13 mouse cellular contexts compared by ENCODE assay signal in the genomic region with DNA sequence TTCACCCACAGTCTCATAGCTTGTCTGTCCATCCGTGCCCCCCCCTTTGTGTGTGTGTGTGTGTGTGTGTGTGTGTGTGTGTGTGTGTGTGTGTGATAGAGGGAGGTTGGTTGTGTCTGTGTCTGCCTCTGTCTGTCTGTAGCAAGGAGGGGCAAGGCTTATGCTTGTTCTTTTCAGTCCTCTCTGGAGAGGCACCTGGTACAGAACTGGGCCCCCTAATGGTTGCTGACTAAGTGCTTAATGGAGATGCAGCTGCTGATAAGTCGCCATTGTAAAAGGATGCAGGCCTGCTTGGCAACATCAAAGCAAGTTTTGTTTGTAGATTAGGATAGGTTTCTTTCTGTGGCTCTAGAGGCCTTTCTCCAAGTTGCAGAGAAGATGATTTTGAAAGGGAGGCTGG.
DNase-seq lines count a peak whose midpoint lies in the region; ATAC-seq and TF ChIP-seq lines count a peak whose summit lies in the region.
"Had no signal": no experiment of that assay in that cellular context is flagged by ENCODE, and none has a peak within 500 bp of the region (broad histone marks: within the 10 kb centered on the region; RNA-seq: fewer than 3 reads in every experiment).

No protein-coding gene starts in this region.

- H3K9me3 ChIP-seq in heart, embryonic 11.5 days (replicated peaks; ENCODE audit: control insufficient read depth, low read length): no peaks in the 10 kb centered on the region
- no peaks in the 10 kb centered on the region for H3K9me3 ChIP-seq in midbrain, embryonic 10.5 days (replicated peaks)
- no peaks in the 10 kb centered on the region for H3K9me3 ChIP-seq in midbrain, embryonic 16.5 days (replicated peaks; ENCODE audit: control insufficient read depth, low read length, poor library complexity, severe bottlenecking)
- H3K9me3 ChIP-seq in intestine, embryonic 16.5 days (ENCODE audit: control insufficient read depth, low read length): no peaks in the 10 kb centered on the region
- H3K9me3 ChIP-seq in stomach, postnatal 0 days (ENCODE audit: control insufficient read depth, low read length): no peaks in the 10 kb centered on the region
- no peaks in the 10 kb centered on the region for H3K9me3 ChIP-seq in kidney, embryonic 15.5 days (replicated peaks)
- H3K9me3 ChIP-seq: embryonic facial prominence, embryonic 12.5 days; liver, embryonic 12.5 days; megakaryocyte, embryonic 14.5 days had no signal

- H3K4me2 ChIP-seq in heart, embryonic 11.5 days: no peak overlapping the region
- no peak overlapping the region for H3K4me2 ChIP-seq in midbrain, embryonic 16.5 days (ENCODE audit: low read length)
- no peak overlapping the region for H3K4me2 ChIP-seq in intestine, embryonic 16.5 days (ENCODE audit: low read depth, low read length)
- no peak overlapping the region for H3K4me2 ChIP-seq in stomach, postnatal 0 days (replicated peaks; ENCODE audit: low read depth)
- no peak overlapping the region for H3K4me2 ChIP-seq in kidney, embryonic 15.5 days
- H3K4me2 ChIP-seq: embryonic facial prominence, embryonic 12.5 days; liver, embryonic 12.5 days had no signal

- no peak for TF ChIP-seq EP300 in stomach, postnatal 0 days (optimal IDR thresholded peaks at IDR 0.05)

- H3K9ac ChIP-seq in heart, embryonic 11.5 days (ENCODE audit: low read depth, low read length): 0 out of 2 replicates have a peak overlapping the region, but pooled peaks have one; percentile 23
- no peak overlapping the region for H3K9ac ChIP-seq in midbrain, embryonic 16.5 days (ENCODE audit: low read depth, low read length)
- H3K9ac ChIP-seq in intestine, embryonic 16.5 days (ENCODE audit: low read depth, low read length): no peak overlapping the region
- H3K9ac ChIP-seq in stomach, postnatal 0 days (ENCODE audit: low read length): no peak overlapping the region
- no peak overlapping the region for H3K9ac ChIP-seq in kidney, embryonic 15.5 days
- H3K9ac ChIP-seq: embryonic facial prominence, embryonic 12.5 days; liver, embryonic 12.5 days had no signal

- no peaks in the 10 kb centered on the region for H3K36me3 ChIP-seq in heart, embryonic 11.5 days (ENCODE audit: control insufficient read depth, insufficient read depth, low read length)
- no peaks in the 10 kb centered on the region for H3K36me3 ChIP-seq in midbrain, embryonic 10.5 days
- no peaks in the 10 kb centered on the region for H3K36me3 ChIP-seq in midbrain, embryonic 16.5 days (ENCODE audit: control insufficient read depth, insufficient read depth, low read length)
- H3K36me3 ChIP-seq in intestine, embryonic 16.5 days (ENCODE audit: control insufficient read depth, insufficient read depth, low read length): no peaks in the 10 kb centered on the region
- H3K36me3 ChIP-seq in stomach, postnatal 0 days (ENCODE audit: control insufficient read depth, insufficient read depth, low read length): no peaks in the 10 kb centered on the region
- no peaks in the 10 kb centered on the region for H3K36me3 ChIP-seq in kidney, embryonic 15.5 days
- H3K36me3 ChIP-seq: embryonic facial prominence, embryonic 12.5 days; G1E; liver, embryonic 12.5 days had no signal

- WGBS in heart, embryonic 11.5 days (ENCODE audit: insufficient replicate concordance): 17% methylated on average over 2 of the region's 2 CpGs
- 13% methylated on average over 2 of the region's 2 CpGs for WGBS in midbrain, embryonic 10.5 days
- 2% methylated on average over 2 of the region's 2 CpGs for WGBS in midbrain, embryonic 16.5 days
- 17% methylated on average over 2 of the region's 2 CpGs for WGBS in intestine, embryonic 16.5 days
- WGBS in stomach, postnatal 0 days: 16% methylated on average over 2 of the region's 2 CpGs
- WGBS in kidney, embryonic 15.5 days: 30% methylated on average over 2 of the region's 2 CpGs

- H3K27ac ChIP-seq in heart, embryonic 11.5 days (ENCODE audit: low read depth, low read length): peak overlapping the region; percentile 70
- peak overlapping the region; percentile 60 for H3K27ac ChIP-seq in midbrain, embryonic 10.5 days (replicated peaks)
- H3K27ac ChIP-seq in midbrain, embryonic 16.5 days (ENCODE audit: low read length): no peak overlapping the region
- H3K27ac ChIP-seq in intestine, embryonic 16.5 days (ENCODE audit: low read length): no peak overlapping the region
- H3K27ac ChIP-seq in stomach, postnatal 0 days (replicated peaks): no peak overlapping the region
- no peak overlapping the region for H3K27ac ChIP-seq in kidney, embryonic 15.5 days
- H3K27ac ChIP-seq: embryonic facial prominence, embryonic 12.5 days; liver, embryonic 12.5 days had no signal

- no peak for ATAC-seq in heart, embryonic 11.5 days (replicated peaks; ENCODE audit: insufficient number of reproducible peaks, low FRiP score, low TSS enrichment)
- no peak for ATAC-seq in midbrain, embryonic 16.5 days
- peak; percentile 37; the same call in 1 of the 2 replicates for ATAC-seq in intestine, embryonic 16.5 days
- no peak for ATAC-seq in stomach, postnatal 0 days (ENCODE audit: low FRiP score, low TSS enrichment)
- ATAC-seq in kidney, embryonic 15.5 days (replicated peaks; ENCODE audit: low FRiP score): no peak
- ATAC-seq: liver, embryonic 12.5 days had no signal

- peaks cover 54% of the 10 kb centered on the region for H3K4me1 ChIP-seq in heart, embryonic 11.5 days (ENCODE audit: control insufficient read depth, insufficient read depth, low read length)
- peaks cover 41% of the 10 kb centered on the region for H3K4me1 ChIP-seq in midbrain, embryonic 10.5 days
- H3K4me1 ChIP-seq in midbrain, embryonic 16.5 days (ENCODE audit: control insufficient read depth, insufficient read depth, low read length): peaks cover 6% of the 10 kb centered on the region
- peaks cover 9% of the 10 kb centered on the region for H3K4me1 ChIP-seq in intestine, embryonic 16.5 days (ENCODE audit: control insufficient read depth, insufficient read depth, low read length)
- H3K4me1 ChIP-seq in stomach, postnatal 0 days (replicated peaks; ENCODE audit: control insufficient read depth, insufficient read depth): peaks cover 3% of the 10 kb centered on the region
- peaks cover 36% of the 10 kb centered on the region for H3K4me1 ChIP-seq in kidney, embryonic 15.5 days
- H3K4me1 ChIP-seq: liver, embryonic 12.5 days; megakaryocyte, embryonic 14.5 days had no signal

- TF ChIP-seq CTCF in stomach, postnatal 0 days (IDR thresholded peaks at IDR 0.05; ENCODE audit: low read depth): peak; percentile 21; the same call in 1 of the 2 replicates

- no peak overlapping the region for H3K4me3 ChIP-seq in heart, embryonic 11.5 days (ENCODE audit: low read depth, low read length)
- no peak overlapping the region for H3K4me3 ChIP-seq in midbrain, embryonic 10.5 days
- no peak overlapping the region for H3K4me3 ChIP-seq in midbrain, embryonic 16.5 days (ENCODE audit: low read depth, low read length)
- H3K4me3 ChIP-seq in intestine, embryonic 16.5 days (ENCODE audit: low read length): no peak overlapping the region
- H3K4me3 ChIP-seq in stomach, postnatal 0 days (ENCODE audit: low read depth, low read length): no peak overlapping the region
- H3K4me3 ChIP-seq in kidney, embryonic 15.5 days (replicated peaks): no peak overlapping the region
- H3K4me3 ChIP-seq: embryonic facial prominence, embryonic 12.5 days; liver, embryonic 12.5 days; megakaryocyte, embryonic 14.5 days had no signal

- H3K27me3 ChIP-seq in heart, embryonic 11.5 days (ENCODE audit: control insufficient read depth, insufficient read depth, low read length): no peaks in the 10 kb centered on the region
- no peaks in the 10 kb centered on the region for H3K27me3 ChIP-seq in midbrain, embryonic 10.5 days (ENCODE audit: low read depth, poor library complexity, severe bottlenecking)
- H3K27me3 ChIP-seq in midbrain, embryonic 16.5 days (ENCODE audit: control insufficient read depth, insufficient read depth, low read depth, low read length): no peaks in the 10 kb centered on the region
- H3K27me3 ChIP-seq in intestine, embryonic 16.5 days (replicated peaks; ENCODE audit: control insufficient read depth, insufficient read depth, low read length): no peaks in the 10 kb centered on the region
- no peaks in the 10 kb centered on the region for H3K27me3 ChIP-seq in stomach, postnatal 0 days (ENCODE audit: control insufficient read depth, insufficient read depth, low read length)
- no peaks in the 10 kb centered on the region for H3K27me3 ChIP-seq in kidney, embryonic 15.5 days
- H3K27me3 ChIP-seq: embryonic facial prominence, embryonic 12.5 days had no signal

- no peak for DNase-seq in heart, postnatal 4 days
- DNase-seq in midbrain, embryonic 10.5 days (ENCODE audit: low spot score): peak; percentile 22
- no peak for DNase-seq in stomach, postnatal 0 days (ENCODE audit: low spot score)
- no peak for DNase-seq in right cerebral cortex, postnatal 14 days
- DNase-seq: kidney, adult 8-10 months had no signal

Comparison
In these comparisons a context has a peak if more than half of its experiments do, and no peak if none do; other contexts are left out.
1. H3K27ac ChIP-seq: peak in heart, embryonic 11.5 days (single experiment) and midbrain, embryonic 10.5 days (single experiment); none in midbrain, embryonic 16.5 days (single experiment), intestine, embryonic 16.5 days (single experiment), stomach, postnatal 0 days (single experiment) and kidney, embryonic 15.5 days (single experiment).